Mouse (Mus musculus) thymus, postnatal 10 days (tissue): Measurements from ENCODE around the gene Ttc9c.

Experiments used
- DNase-seq, 2 experiments: peaks; one replicate each; pipeline ENCODE4 v3.0.0; 2021; ENCODE audit warnings: low spot score in 2 of 2

Gene Ttc9c

GRCm38 (mm10) chr19:8774951-8775421 lies 44.1 kb downstream of the Ttc9c start:
- peak; percentile 28 to 43 for DNase-seq

- DNase-seq = peak; percentile 94 to 98
Observed at GRCm38 (mm10) chr19:8774086-8774835, 44.9 kb downstream of the Ttc9c start, which contains the start of gene Tmem179b. Gene Tmem179b, minus strand, starts transcription at chr19:8774467.

- no peak for DNase-seq
Observed at GRCm38 (mm10) chr19:8773409-8773808, 45.7 kb downstream of the Ttc9c start.

GRCm38 (mm10) chr19:8772996-8773395 lies 46.1 kb downstream of the Ttc9c start:
- no peak for DNase-seq

- DNase-seq = peak; percentile 73 to 85
Observed at GRCm38 (mm10) chr19:8770567-8771270, 48.4 kb downstream of the Ttc9c start, which contains the start of gene Tmem223. Gene Tmem223, plus strand, starts transcription at chr19:8770996.

- no peak for DNase-seq
Observed at GRCm38 (mm10) chr19:8765562-8765961, 53.6 kb downstream of the Ttc9c start.

GRCm38 (mm10) chr19:8763276-8763675 lies 55.9 kb downstream of the Ttc9c start:
- DNase-seq = no peak

- no peak for DNase-seq
Observed at GRCm38 (mm10) chr19:8760757-8761156, 58.4 kb downstream of the Ttc9c start.
